Mouse (Mus musculus): Measurements from ENCODE around the gene Cnn1.
A peak's percentile ranks its signal among the peaks of the same experiment; 100 is the strongest.

DNA sequence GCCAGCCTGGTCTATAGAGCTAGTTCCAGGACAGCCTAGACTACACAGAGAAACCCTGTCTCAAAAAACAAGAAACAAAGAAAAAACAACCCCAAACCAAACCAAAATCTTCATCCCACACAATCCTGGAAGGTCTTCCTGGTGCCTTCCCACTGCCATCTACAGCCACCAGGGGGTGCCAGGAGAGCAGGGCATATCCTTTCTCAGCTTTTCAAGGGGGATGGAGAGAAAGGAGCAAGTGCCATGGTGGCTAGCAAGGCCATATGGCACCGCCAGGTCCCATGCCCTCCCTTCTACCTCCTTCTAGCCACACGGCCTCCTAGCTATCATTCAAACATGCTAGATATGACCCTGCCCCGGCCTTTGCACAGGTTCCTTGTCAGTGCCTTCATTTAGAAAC is 32.6 kb upstream of the Cnn1 start:
- TF ChIP-seq CTCF (IDR thresholded peaks at IDR 0.05) (peak; percentile 97), EP300 (IDR thresholded peaks at IDR 0.05) (no peak)
